Mouse (Mus musculus): ENCODE measurements around the gene Frmd4b. TPM values are rescaled to one million over a fixed set of nuclear protein-coding genes. Genes with fewer than 3 reads are reported as not detected.

Frmd4b gene
- polyA plus RNA-seq, 1 experiment from 2014 or later, result 11.1 TPM

DNA sequence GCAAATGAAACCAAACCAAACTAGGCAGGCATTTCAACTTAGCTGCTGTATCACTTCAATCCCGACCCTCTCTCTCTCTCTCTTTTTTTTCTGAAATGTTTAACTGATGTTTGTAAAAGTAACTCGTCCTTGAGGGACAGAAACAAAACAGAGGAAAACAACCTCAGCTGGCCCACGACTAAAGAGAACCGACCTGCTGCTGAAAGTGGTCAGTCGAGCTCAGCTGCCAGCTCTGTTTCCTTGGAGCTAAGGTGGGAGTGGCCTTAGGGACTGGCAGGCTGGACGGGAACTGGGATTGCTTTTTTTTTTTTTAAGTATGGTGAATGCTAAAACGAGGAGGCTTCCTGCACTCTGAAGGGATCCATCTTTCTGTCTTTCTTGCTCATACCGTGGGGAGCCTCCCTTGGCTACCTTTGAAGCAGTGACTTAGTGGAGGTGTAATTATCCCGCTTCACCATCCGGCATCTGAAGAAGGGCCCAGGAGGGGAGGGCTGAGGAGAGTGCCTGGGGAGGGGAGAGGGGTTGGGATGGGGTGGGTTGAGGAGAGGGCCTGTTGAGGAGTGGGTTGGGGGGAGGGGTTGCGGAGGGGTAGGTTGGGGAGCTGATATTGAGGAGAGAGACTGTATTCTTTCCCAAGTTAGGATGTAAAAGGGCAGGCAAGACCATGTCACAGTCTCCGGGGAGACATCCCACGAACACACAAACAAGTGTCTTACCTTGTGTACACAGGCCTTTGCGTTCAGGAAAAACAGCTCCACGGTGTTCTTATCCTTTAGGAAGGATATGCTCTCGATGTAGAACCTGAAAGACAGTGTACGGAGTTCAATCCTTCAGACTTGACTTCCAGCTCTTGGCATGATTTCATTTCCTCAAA, 221.6 kb downstream of the Frmd4b start:
- H3K36me3 ChIP-seq (ENCODE audit: insufficient read depth, low read length), result no peaks in the 10 kb centered on the region
- peak overlapping the region; percentile 30 for H3K4me2 ChIP-seq (replicated peaks; ENCODE audit: low read depth, low read length)
- peak; percentile 86 for ATAC-seq
- peak overlapping the region; percentile 45; the same call in 1 of the 2 replicates for H3K27ac ChIP-seq (ENCODE audit: low read length)
- WGBS, result 25% methylated on average over 17 of the region's 17 CpGs
- no peaks in the 10 kb centered on the region for H3K9me3 ChIP-seq (ENCODE audit: low read length)
- H3K9ac ChIP-seq (replicated peaks; ENCODE audit: low read depth), result no peak overlapping the region
- no peak overlapping the region; the same call in 1 of the 2 replicates for H3K4me3 ChIP-seq (ENCODE audit: low read depth, low read length)
- peak; percentile 81 for DNase-seq (ENCODE audit: low spot score)
- no peak for TF ChIP-seq EP300 (IDR thresholded peaks at IDR 0.05)
- no peak for TF ChIP-seq CTCF (IDR thresholded peaks at IDR 0.05)
- no peaks in the 10 kb centered on the region for H3K27me3 ChIP-seq (replicated peaks; ENCODE audit: insufficient read depth, low read length)
- 0 out of 2 replicates have a peak, but pooled peaks cover 4% of the 10 kb centered on the region for H3K4me1 ChIP-seq (ENCODE audit: insufficient read depth, low read depth, low read length)

GRCm38 (mm10) chr6:97394473-97395075, 222.8 kb downstream of the Frmd4b start:
- TF ChIP-seq CTCF (IDR thresholded peaks at IDR 0.05) (no peak), EP300 (IDR thresholded peaks at IDR 0.05) (no peak)
- no peaks in the 10 kb centered on the region for H3K9me3 ChIP-seq (ENCODE audit: low read length)
- no peak for ATAC-seq
- H3K27ac ChIP-seq (ENCODE audit: low read length), result no peak overlapping the region
- H3K4me2 ChIP-seq (replicated peaks; ENCODE audit: low read depth, low read length), result no peak overlapping the region
- no peak for DNase-seq (ENCODE audit: low spot score)
- 0 out of 2 replicates have a peak, but pooled peaks cover 4% of the 10 kb centered on the region for H3K4me1 ChIP-seq (ENCODE audit: insufficient read depth, low read depth, low read length)
- H3K27me3 ChIP-seq (replicated peaks; ENCODE audit: insufficient read depth, low read length), result no peaks in the 10 kb centered on the region
- WGBS, result 70% methylated on average over 12 of the region's 12 CpGs
- H3K36me3 ChIP-seq (ENCODE audit: insufficient read depth, low read length), result no peaks in the 10 kb centered on the region
- no peak overlapping the region for H3K9ac ChIP-seq (replicated peaks; ENCODE audit: low read depth)
- H3K4me3 ChIP-seq (ENCODE audit: low read depth, low read length), result no peak overlapping the region

- Histone ChIP-seq H3K27me3 (replicated peaks; ENCODE audit: insufficient read depth, low read length) (no peaks in the 10 kb centered on the region), H3K9ac (replicated peaks; ENCODE audit: low read depth) (no peak overlapping the region), H3K4me1 (ENCODE audit: insufficient read depth, low read depth, low read length) (0 out of 2 replicates have a peak, but pooled peaks cover 4% of the 10 kb centered on the region), H3K27ac (ENCODE audit: low read length) (no peak overlapping the region), H3K4me3 (ENCODE audit: low read depth, low read length) (no peak overlapping the region), H3K4me2 (replicated peaks; ENCODE audit: low read depth, low read length) (no peak overlapping the region), H3K36me3 (ENCODE audit: insufficient read depth, low read length) (no peaks in the 10 kb centered on the region), H3K9me3 (ENCODE audit: low read length) (no peaks in the 10 kb centered on the region)
- no peak for ATAC-seq
- DNase-seq (ENCODE audit: low spot score), result no peak
- WGBS, result 81% methylated on average over 3 of the region's 3 CpGs
- TF ChIP-seq CTCF (IDR thresholded peaks at IDR 0.05) (no peak), EP300 (IDR thresholded peaks at IDR 0.05) (no peak)
Measured at GRCm38 (mm10) chr6:97392912-97393311, 224.4 kb downstream of the Frmd4b start.

DNA sequence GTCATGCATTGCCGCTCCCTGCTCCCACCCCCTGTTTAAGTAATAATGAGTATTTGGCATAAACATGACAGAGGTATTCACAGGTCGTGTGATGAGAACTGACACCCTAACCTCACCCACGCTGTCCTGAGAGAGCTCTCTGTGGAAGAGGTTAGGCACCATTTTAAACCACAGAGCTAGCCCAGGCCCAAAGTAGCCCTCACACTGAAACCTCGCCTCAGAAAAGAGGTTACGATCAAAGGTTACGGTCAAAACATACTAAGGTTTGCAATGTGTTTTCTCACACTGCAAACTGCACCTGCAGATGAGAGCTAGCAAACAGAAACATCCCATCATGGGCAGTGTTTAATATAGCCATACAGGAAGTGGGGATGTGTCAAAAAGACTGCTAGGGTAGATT, 230.0 kb downstream of the Frmd4b start:
- Histone ChIP-seq H3K36me3 (ENCODE audit: insufficient read depth, low read length) (no peaks in the 10 kb centered on the region), H3K4me2 (replicated peaks; ENCODE audit: low read depth, low read length) (no peak overlapping the region), H3K4me1 (ENCODE audit: insufficient read depth, low read depth, low read length) (no peaks in the 10 kb centered on the region), H3K9ac (replicated peaks; ENCODE audit: low read depth) (no peak overlapping the region), H3K4me3 (ENCODE audit: low read depth, low read length) (no peak overlapping the region), H3K27ac (ENCODE audit: low read length) (no peak overlapping the region), H3K9me3 (ENCODE audit: low read length) (no peaks in the 10 kb centered on the region), H3K27me3 (replicated peaks; ENCODE audit: insufficient read depth, low read length) (no peaks in the 10 kb centered on the region)
- ATAC-seq, result no peak
- TF ChIP-seq EP300 (IDR thresholded peaks at IDR 0.05) (no peak), CTCF (IDR thresholded peaks at IDR 0.05) (no peak)
- DNase-seq (ENCODE audit: low spot score), result no peak
- 88% methylated on average over 6 of the region's 6 CpGs for WGBS

DNA sequence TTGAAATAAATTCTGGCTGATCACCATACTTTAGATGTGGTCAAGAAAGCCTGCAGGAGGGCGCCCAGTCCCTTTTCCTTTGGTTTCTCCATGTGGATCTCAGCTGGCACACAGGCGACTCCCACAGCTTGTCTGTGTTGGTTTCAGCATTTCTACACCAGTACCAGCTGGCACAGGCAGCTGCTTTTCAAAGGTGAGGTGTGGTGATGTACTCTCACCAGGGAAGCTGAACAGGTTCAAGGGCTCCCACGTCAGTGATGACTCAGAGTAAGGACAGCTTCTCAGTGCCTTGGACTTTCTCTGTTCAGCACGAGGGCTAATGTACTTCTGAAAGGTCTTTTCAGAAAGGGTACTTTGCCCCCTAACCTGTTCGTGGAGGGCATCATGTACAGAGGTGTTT, 232.4 kb downstream of the Frmd4b start:
- H3K4me2 ChIP-seq (replicated peaks; ENCODE audit: low read depth, low read length), result no peak overlapping the region
- H3K4me1 ChIP-seq (ENCODE audit: insufficient read depth, low read depth, low read length), result no peaks in the 10 kb centered on the region
- WGBS, result 75% methylated on average over 5 of the region's 5 CpGs
- no peaks in the 10 kb centered on the region for H3K9me3 ChIP-seq (ENCODE audit: low read length)
- no peak overlapping the region for H3K27ac ChIP-seq (ENCODE audit: low read length)
- TF ChIP-seq EP300 (IDR thresholded peaks at IDR 0.05) (no peak), CTCF (IDR thresholded peaks at IDR 0.05) (no peak)
- H3K36me3 ChIP-seq (ENCODE audit: insufficient read depth, low read length), result no peaks in the 10 kb centered on the region
- H3K4me3 ChIP-seq (ENCODE audit: low read depth, low read length), result no peak overlapping the region
- H3K27me3 ChIP-seq (replicated peaks; ENCODE audit: insufficient read depth, low read length), result no peaks in the 10 kb centered on the region
- DNase-seq (ENCODE audit: low spot score), result peak; percentile 45
- ATAC-seq, result no peak
- H3K9ac ChIP-seq (replicated peaks; ENCODE audit: low read depth), result no peak overlapping the region

DNA sequence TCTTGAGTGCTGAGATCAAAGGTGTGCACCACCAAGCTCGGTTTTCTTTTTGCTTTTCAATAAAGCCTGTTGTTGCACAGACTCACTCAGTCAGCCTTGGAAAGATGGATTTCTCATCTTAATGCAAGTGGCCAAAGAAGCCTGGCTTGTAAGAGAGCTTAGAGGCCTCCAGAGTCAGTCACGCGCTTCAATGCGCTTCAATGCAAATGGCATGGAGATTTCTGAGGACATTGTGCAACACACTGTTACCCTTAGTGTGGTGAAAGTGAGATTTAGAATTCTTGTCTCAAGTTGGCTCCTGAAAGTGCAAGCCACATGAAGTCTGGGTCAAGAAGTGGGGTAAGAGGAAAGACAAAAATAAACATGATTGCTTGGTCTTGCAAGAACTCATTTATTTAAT, 236.1 kb downstream of the Frmd4b start:
- 79% methylated on average over 4 of the region's 4 CpGs for WGBS

More for the DNA sequence above, 236.1 kb downstream of the Frmd4b start:
- H3K9me3 ChIP-seq (ENCODE audit: low read length), result no peaks in the 10 kb centered on the region
- H3K4me2 ChIP-seq (replicated peaks; ENCODE audit: low read depth, low read length), result no peak overlapping the region
- no peaks in the 10 kb centered on the region for H3K36me3 ChIP-seq (ENCODE audit: insufficient read depth, low read length)
- H3K27me3 ChIP-seq (replicated peaks; ENCODE audit: insufficient read depth, low read length), result no peaks in the 10 kb centered on the region
- ATAC-seq (peak; percentile 57), DNase-seq (ENCODE audit: low spot score) (peak; percentile 46)
- H3K4me1 ChIP-seq (ENCODE audit: insufficient read depth, low read depth, low read length), result no peaks in the 10 kb centered on the region
- TF ChIP-seq EP300 (IDR thresholded peaks at IDR 0.05), result no peak
- no peak overlapping the region for H3K4me3 ChIP-seq (ENCODE audit: low read depth, low read length)
- no peak overlapping the region for H3K27ac ChIP-seq (ENCODE audit: low read length)
- H3K9ac ChIP-seq (replicated peaks; ENCODE audit: low read depth), result no peak overlapping the region

Measured in lung, postnatal 0 days (tissue).